Mouse (Mus musculus) mouse embryonic stem cell (cell line): Measurements from ENCODE around the gene Gm3252.
"Not testable (repeated sequence)": the region's sequence is repeated elsewhere in the genome, so short reads cannot be mapped to it uniquely, and the experiment has no call there.

Experiments
- in situ Hi-C, 2 experiments: fragments of 300-500 bp; cut with MboI; formaldehyde crosslinking; loops; 1 replicate in 1 of 2; 3 replicates in 1 of 2; pipeline ENCODE4 v1.14.3; 2019 to 2020; ENCODE audit warnings: low sequenced_read_pairs in 2 of 2, low pct_unique_long_range_greater_than_20kb in 1 of 2, mixed read lengths in 1 of 2; ENCODE audit not compliant: unreplicated experiment in 1 of 2

Gm3252 gene

GRCm38 (mm10) chr14:4726038-4726880, at the start of gene Gm3252:
Gene Gm3252, plus strand, starts transcription at chr14:4726775.
- in situ Hi-C loops, result not testable (repeated sequence)

GRCm38 (mm10) chr14:4708938-4709337, 17.6 kb upstream of the Gm3252 start, which contains the start of gene Gm7876:
Gene Gm7876, plus strand, starts transcription at chr14:4709238.
- in situ Hi-C loops, result not testable (repeated sequence)

GRCm38 (mm10) chr14:4776037-4776436, 49.5 kb downstream of the Gm3252 start, which contains the start of gene Gm9602:
Gene Gm9602, plus strand, starts transcription at chr14:4776337.
- in situ Hi-C loops, result not testable (repeated sequence)
